Mouse (Mus musculus) CH12.LX (cell line): ENCODE data around the gene Paqr6. TPM values are rescaled to one million over a fixed set of nuclear protein-coding genes. Genes with fewer than 3 reads are reported as not detected.

Experiments
- DNase-seq: peaks from one replicate; pipeline ENCODE4 v3.0.0-alpha.2; 2013; ENCODE audit errors: extremely low read depth
- H3K27ac ChIP-seq: 2 replicates; pipeline ENCODE4 v1.5.1; 2012; ENCODE audit warnings: low read depth, mild to moderate bottlenecking, control low read depth, moderate library complexity; ENCODE audit not compliant: insufficient read depth
- H3K27me3 ChIP-seq: replicated peaks from 2 replicates; pipeline ENCODE3; 2012; ENCODE audit warnings: inconsistent platforms
- H3K36me3 ChIP-seq, 2 experiments: replicated peaks in 1 of 2; 2 replicates each; pipeline versions ENCODE3 to v1.6.1; 2012; ENCODE audit warnings: inconsistent platforms in 1 of 2, low read length in 1 of 2, mild to moderate bottlenecking in 1 of 2, mixed read lengths in 1 of 2, moderate library complexity in 1 of 2; ENCODE audit not compliant: control insufficient read depth in 1 of 2, insufficient read depth in 1 of 2
- H3K4me1 ChIP-seq, 2 experiments: 2 replicates each; pipeline ENCODE4 v1.6.1; 2012; ENCODE audit warnings: inconsistent platforms in 1 of 2, moderate library complexity in 1 of 2; ENCODE audit not compliant: insufficient read depth in 2 of 2, control insufficient read depth in 1 of 2
- H3K4me2 ChIP-seq: 2 replicates; pipeline ENCODE4 v1.6.1; 2012; ENCODE audit warnings: low read depth, mild to moderate bottlenecking, control low read depth; ENCODE audit not compliant: poor library complexity, insufficient read depth, severe bottlenecking
- H3K4me3 ChIP-seq, 3 experiments: fragments of 150-350 bp in 1 of 3; sonication (generic) in 1 of 3; replicated peaks in 1 of 3; 2 replicates each; pipeline versions ENCODE3 to v1.5.1; 2011 to 2012; ENCODE audit warnings: low read depth in 2 of 3, low read length in 2 of 3, mild to moderate bottlenecking in 2 of 3, moderate library complexity in 2 of 3, control low read depth in 1 of 3, improper control_type of control experiment in 1 of 3, inconsistent platforms in 1 of 3, mixed read lengths in 1 of 3; ENCODE audit not compliant: poor library complexity in 1 of 3
- H3K79me2 ChIP-seq: replicated peaks from 2 replicates; pipeline ENCODE4 v1.6.1; 2012; ENCODE audit warnings: mild to moderate bottlenecking, moderate library complexity; ENCODE audit not compliant: control insufficient read depth, poor library complexity, insufficient read depth, severe bottlenecking; ENCODE audit errors: extremely low read depth
- H3K9ac ChIP-seq: 2 replicates; pipeline ENCODE4 v1.6.1; 2012; ENCODE audit warnings: low read depth, mild to moderate bottlenecking, control low read depth, moderate library complexity; ENCODE audit not compliant: insufficient read depth
- H3K9me3 ChIP-seq: replicated peaks from 2 replicates; pipeline ENCODE3; 2012; ENCODE audit warnings: low read length, inconsistent platforms, mixed read lengths
- CHD1 ChIP-seq: IDR thresholded peaks from 2 replicates; pipeline ENCODE4 v1.6.1; 2012; ENCODE audit warnings: low read depth, low read length, improper control_type of control experiment, inconsistent platforms
- ELF1 ChIP-seq: IDR thresholded peaks from 2 replicates; pipeline ENCODE4 v1.6.1; 2014; ENCODE audit warnings: low read depth, mild to moderate bottlenecking, inconsistent platforms, low read length, improper control_type of control experiment
- EP300 ChIP-seq: IDR thresholded peaks from 2 replicates; pipeline ENCODE4 v1.6.1; 2011; ENCODE audit warnings: low read length, improper control_type of control experiment
- ETS1 ChIP-seq: conservative IDR thresholded peaks from 2 replicates; pipeline ENCODE4 v1.6.1; 2012; ENCODE audit warnings: low read depth, mild to moderate bottlenecking, inconsistent platforms, low read length, improper control_type of control experiment, moderate library complexity
- HCFC1 ChIP-seq: IDR thresholded peaks from 2 replicates; pipeline ENCODE4 v1.6.1; 2012; ENCODE audit warnings: low read depth, mild to moderate bottlenecking, inconsistent platforms, low read length, improper control_type of control experiment
- MAZ ChIP-seq: IDR thresholded peaks from 2 replicates; pipeline ENCODE4 v1.6.1; 2012; ENCODE audit warnings: low read depth, mild to moderate bottlenecking, inconsistent platforms, low read length, improper control_type of control experiment, moderate library complexity
- MYC ChIP-seq: IDR thresholded peaks from 2 replicates; pipeline ENCODE4 v1.6.1; 2011; ENCODE audit warnings: low read depth, mild to moderate bottlenecking, improper control_type of control experiment, low read length
- NELFE ChIP-seq: IDR thresholded peaks from 2 replicates; pipeline ENCODE4 v1.6.1; 2011; ENCODE audit warnings: low read depth, low read length, improper control_type of control experiment
- POLR2A ChIP-seq: IDR thresholded peaks from 2 replicates; pipeline ENCODE4 v1.6.1; 2011; ENCODE audit warnings: low read depth, mild to moderate bottlenecking, improper control_type of control experiment, low read length
- POLR2AphosphoS2 ChIP-seq: IDR thresholded peaks from 2 replicates; pipeline ENCODE4 v1.6.1; 2011; ENCODE audit warnings: low read depth, low read length, improper control_type of control experiment
- USF2 ChIP-seq: conservative IDR thresholded peaks from 2 replicates; pipeline ENCODE4 v1.6.1; 2011; ENCODE audit warnings: low read depth, low read length, improper control_type of control experiment
- ZC3H11A ChIP-seq: IDR thresholded peaks from 2 replicates; pipeline ENCODE4 v1.6.1; 2012; ENCODE audit warnings: low read depth, mild to moderate bottlenecking, inconsistent platforms, low read length, improper control_type of control experiment
- ZNF384 ChIP-seq: IDR thresholded peaks from 2 replicates; pipeline ENCODE4 v1.6.1; 2012; ENCODE audit warnings: low read depth, low read length, improper control_type of control experiment, inconsistent platforms
- dilution Hi-C: fragments of 300-500 bp; cut with MboI; formaldehyde crosslinking; loops from 2 replicates; pipeline ENCODE4 v1.14.3; 2020; ENCODE audit warnings: low sequenced_read_pairs; ENCODE audit not compliant: extremely low pct_unique_long_range_greater_than_20kb, extremely low pct_ligation_motif_present
- in situ Hi-C: fragments of 300-500 bp; cut with MboI; formaldehyde crosslinking; loops from 3 replicates; pipeline ENCODE4 v1.14.3; 2019; ENCODE audit warnings: low sequenced_read_pairs, low pct_ligation_motif_present, low pct_unique_long_range_greater_than_20kb, mixed read lengths
- polyA plus RNA-seq: library from polyadenylated mRNA; unstranded; fragments of >175 nt; gene quantifications from 2 replicates; pipeline ENCODE4 v1.2.1, GENCODE M21; 2012; ENCODE audit warnings: low read depth; ENCODE audit not compliant: insufficient read length
- total RNA-seq, 2 experiments: library from RNA; depleted of rRNA; stranded (reverse); fragments of 300-350 nt in 1 of 2; fragments of >200 nt in 1 of 2; gene quantifications; 2 replicates each; pipeline ENCODE4 v1.2.3; 2012 to 2014

Gene Paqr6
- total and polyA plus RNA-seq, 3 experiments, result 0.13 to 0.21 TPM; not detected in 1

GRCm38 (mm10) chr3:88415668-88416067 lies 51.3 kb downstream of the Paqr6 start:
- dilution Hi-C loops, result no loop called here
- H3K27me3 ChIP-seq, result no peaks in the 10 kb centered on the region
- no peak overlapping the region for H3K9ac ChIP-seq
- H3K4me1 ChIP-seq, result peaks cover 0 to 8% of the 10 kb centered on the region in 2 experiments; a peak in 2 of 4 replicates
- H3K4me2 ChIP-seq, result no peak overlapping the region
- TF ChIP-seq ELF1 (no peak), MAZ (no peak)
- H3K36me3 ChIP-seq, result peaks cover 57 to 93% of the 10 kb centered on the region in 2 experiments
- H3K27ac ChIP-seq, result no peak overlapping the region
- H3K4me3 ChIP-seq, result no peak overlapping the region
- H3K79me2 ChIP-seq, result no peaks in the 10 kb centered on the region; the same call in 1 of the 2 replicates
- H3K9me3 ChIP-seq, result no peaks in the 10 kb centered on the region
- in situ Hi-C loops, result no loop called here
- DNase-seq, result no peak

GRCm38 (mm10) chr3:88418016-88418415 lies 53.6 kb downstream of the Paqr6 start:
- peaks cover 2 to 12% of the 10 kb centered on the region in 2 experiments; a peak in 2 of 4 replicates for H3K4me1 ChIP-seq
- H3K36me3 ChIP-seq, result peaks cover 52 to 92% of the 10 kb centered on the region in 2 experiments

More at GRCm38 (mm10) chr3:88418016-88418415, 53.6 kb downstream of the Paqr6 start:
- Histone ChIP-seq H3K27me3 (no peaks in the 10 kb centered on the region), H3K4me3 (no peak overlapping the region), H3K4me2 (no peak overlapping the region), H3K79me2 (peaks cover 7% of the 10 kb centered on the region; the same call in 1 of the 2 replicates), H3K9ac (no peak overlapping the region), H3K9me3 (no peaks in the 10 kb centered on the region), H3K27ac (no peak overlapping the region)
- dilution Hi-C loops, result no loop called here
- no peak for DNase-seq
- TF ChIP-seq ZNF384 (no peak), HCFC1 (no peak), MAZ (no peak), POLR2A (no peak), ETS1 (no peak), EP300 (no peak), POLR2AphosphoS2 (no peak), MYC (no peak), CHD1 (no peak), NELFE (no peak), ZC3H11A (no peak), USF2 (no peak)
- in situ Hi-C loops, result no loop called here

Other genes starting within 250 kb of the Paqr6 start
Only the 20 nearest of the 21 such genes appear.
- gene Mef2d, start 222.2 kb upstream of the Paqr6 start, total RNA-seq (2012; rRNA removed), result 10.9 and 11.0 TPM in 2 replicates
- gene Mef2d, start 222.2 kb upstream of the Paqr6 start, total RNA-seq (2014; rRNA removed), result 4.3 and 4.8 TPM in 2 replicates
- gene Mef2d, start 222.2 kb upstream of the Paqr6 start, polyA plus RNA-seq, result 51.2 and 75.8 TPM in 2 replicates
- 0.08 TPM in 1 of 2 replicates, not detected in the other for gene Rhbg, start 109.9 kb upstream of the Paqr6 start, total RNA-seq (2012; rRNA removed)
- not detected in 2 replicates for gene Rhbg, start 109.9 kb upstream of the Paqr6 start, total RNA-seq (2014; rRNA removed)
- gene Rhbg, start 109.9 kb upstream of the Paqr6 start, polyA plus RNA-seq, result not detected in 2 replicates
- gene Gm38392, start 77.4 kb upstream of the Paqr6 start, total RNA-seq (2012; rRNA removed), result 0.08 TPM in 1 of 2 replicates, not detected in the other
- gene Gm38392, start 77.4 kb upstream of the Paqr6 start, total RNA-seq (2014; rRNA removed), result not detected in 2 replicates
- gene Gm38392, start 77.4 kb upstream of the Paqr6 start, polyA plus RNA-seq, result not detected in 2 replicates
- gene Tsacc, start 67.6 kb upstream of the Paqr6 start, total RNA-seq (2012; rRNA removed), result 9.3 and 9.5 TPM in 2 replicates
- 4.4 and 6.7 TPM in 2 replicates for gene Tsacc, start 67.6 kb upstream of the Paqr6 start, total RNA-seq (2014; rRNA removed)
- gene Tsacc, start 67.6 kb upstream of the Paqr6 start, polyA plus RNA-seq, result 9.1 and 11.3 TPM in 2 replicates
- 755 and 1,009 TPM in 2 replicates for gene Cct3, start 67.5 kb upstream of the Paqr6 start, total RNA-seq (2012; rRNA removed)
- gene Cct3, start 67.5 kb upstream of the Paqr6 start, total RNA-seq (2014; rRNA removed), result 742 and 817 TPM in 2 replicates
- 546 and 579 TPM in 2 replicates for gene Cct3, start 67.5 kb upstream of the Paqr6 start, polyA plus RNA-seq
- gene Glmp, start 39.6 kb upstream of the Paqr6 start, total RNA-seq (2012; rRNA removed), result 67.4 and 75.6 TPM in 2 replicates
- 37.8 and 42.7 TPM in 2 replicates for gene Glmp, start 39.6 kb upstream of the Paqr6 start, total RNA-seq (2014; rRNA removed)
- 134 and 163 TPM in 2 replicates for gene Glmp, start 39.6 kb upstream of the Paqr6 start, polyA plus RNA-seq
- 3.2 and 3.4 TPM in 2 replicates for gene Tmem79, start 28.4 kb upstream of the Paqr6 start, total RNA-seq (2012; rRNA removed)
- 1.0 and 1.6 TPM in 2 replicates for gene Tmem79, start 28.4 kb upstream of the Paqr6 start, total RNA-seq (2014; rRNA removed)
- 3.5 and 3.7 TPM in 2 replicates for gene Tmem79, start 28.4 kb upstream of the Paqr6 start, polyA plus RNA-seq
- 58.3 and 65.9 TPM in 2 replicates for gene Smg5, start 28.3 kb upstream of the Paqr6 start, total RNA-seq (2012; rRNA removed)
- gene Smg5, start 28.3 kb upstream of the Paqr6 start, total RNA-seq (2014; rRNA removed), result 43.7 and 44.8 TPM in 2 replicates
- 77.0 and 81.6 TPM in 2 replicates for gene Smg5, start 28.3 kb upstream of the Paqr6 start, polyA plus RNA-seq
- 0.59 and 1.0 TPM in 2 replicates for gene Bglap3, start 8.2 kb downstream of the Paqr6 start, total RNA-seq (2012; rRNA removed)
- gene Bglap3, start 8.2 kb downstream of the Paqr6 start, total RNA-seq (2014; rRNA removed), result 1.7 and 2.7 TPM in 2 replicates
- 2.0 and 2.1 TPM in 2 replicates for gene Bglap3, start 8.2 kb downstream of the Paqr6 start, polyA plus RNA-seq
- gene Bglap2, start 14.1 kb downstream of the Paqr6 start, total RNA-seq (2012; rRNA removed), result not detected in 2 replicates
- gene Bglap2, start 14.1 kb downstream of the Paqr6 start, total RNA-seq (2014; rRNA removed), result not detected in 2 replicates
- gene Bglap2, start 14.1 kb downstream of the Paqr6 start, polyA plus RNA-seq, result not detected in 2 replicates
- gene Bglap, start 19.9 kb downstream of the Paqr6 start, total RNA-seq (2012; rRNA removed), result not detected in 2 replicates
- gene Bglap, start 19.9 kb downstream of the Paqr6 start, total RNA-seq (2014; rRNA removed), result not detected in 2 replicates
- not detected in 2 replicates for gene Bglap, start 19.9 kb downstream of the Paqr6 start, polyA plus RNA-seq
- gene Pmf1, start 45.7 kb downstream of the Paqr6 start, total RNA-seq (2012; rRNA removed), result 99.1 and 99.9 TPM in 2 replicates
- gene Pmf1, start 45.7 kb downstream of the Paqr6 start, total RNA-seq (2014; rRNA removed), result 102 and 104 TPM in 2 replicates
- gene Pmf1, start 45.7 kb downstream of the Paqr6 start, polyA plus RNA-seq, result 135 and 144 TPM in 2 replicates
- 8.9 and 11.5 TPM in 2 replicates for gene Slc25a44, start 60.6 kb downstream of the Paqr6 start, total RNA-seq (2012; rRNA removed)
- gene Slc25a44, start 60.6 kb downstream of the Paqr6 start, total RNA-seq (2014; rRNA removed), result 12.9 and 13.2 TPM in 2 replicates
- 15.9 and 17.5 TPM in 2 replicates for gene Slc25a44, start 60.6 kb downstream of the Paqr6 start, polyA plus RNA-seq
- 4.5 and 4.7 TPM in 2 replicates for gene Sema4a, start 96.6 kb downstream of the Paqr6 start, total RNA-seq (2012; rRNA removed)
- 2.3 and 3.5 TPM in 2 replicates for gene Sema4a, start 96.6 kb downstream of the Paqr6 start, total RNA-seq (2014; rRNA removed)
- gene Sema4a, start 96.6 kb downstream of the Paqr6 start, polyA plus RNA-seq, result 7.1 and 7.9 TPM in 2 replicates
- 60.7 and 67.7 TPM in 2 replicates for gene Lmna, start 145.4 kb downstream of the Paqr6 start, total RNA-seq (2012; rRNA removed)
- 16.1 and 19.8 TPM in 2 replicates for gene Lmna, start 145.4 kb downstream of the Paqr6 start, total RNA-seq (2014; rRNA removed)
- gene Lmna, start 145.4 kb downstream of the Paqr6 start, polyA plus RNA-seq, result 17.2 and 21.5 TPM in 2 replicates
- gene Mex3a, start 167.8 kb downstream of the Paqr6 start, total RNA-seq (2012; rRNA removed), result 3.4 and 4.9 TPM in 2 replicates
- 0.86 and 1.1 TPM in 2 replicates for gene Mex3a, start 167.8 kb downstream of the Paqr6 start, total RNA-seq (2014; rRNA removed)
- 2.0 and 2.5 TPM in 2 replicates for gene Mex3a, start 167.8 kb downstream of the Paqr6 start, polyA plus RNA-seq
- gene Rab25, start 183.7 kb downstream of the Paqr6 start, total RNA-seq (2012; rRNA removed), result 4.1 and 7.1 TPM in 2 replicates
- 0.76 and 0.79 TPM in 2 replicates for gene Rab25, start 183.7 kb downstream of the Paqr6 start, total RNA-seq (2014; rRNA removed)
- gene Rab25, start 183.7 kb downstream of the Paqr6 start, polyA plus RNA-seq, result 1.8 and 2.0 TPM in 2 replicates
- 73.2 and 96.6 TPM in 2 replicates for gene Lamtor2, start 188.5 kb downstream of the Paqr6 start, total RNA-seq (2012; rRNA removed)
- gene Lamtor2, start 188.5 kb downstream of the Paqr6 start, total RNA-seq (2014; rRNA removed), result 42.3 and 44.0 TPM in 2 replicates
- 56.0 and 83.9 TPM in 2 replicates for gene Lamtor2, start 188.5 kb downstream of the Paqr6 start, polyA plus RNA-seq
- 39.6 and 47.3 TPM in 2 replicates for gene Ubqln4, start 189.2 kb downstream of the Paqr6 start, total RNA-seq (2012; rRNA removed)
- gene Ubqln4, start 189.2 kb downstream of the Paqr6 start, total RNA-seq (2014; rRNA removed), result 22.4 and 22.8 TPM in 2 replicates
- 55.7 and 62.2 TPM in 2 replicates for gene Ubqln4, start 189.2 kb downstream of the Paqr6 start, polyA plus RNA-seq
- gene Ssr2, start 211.3 kb downstream of the Paqr6 start, total RNA-seq (2012; rRNA removed), result 364 and 435 TPM in 2 replicates
- gene Ssr2, start 211.3 kb downstream of the Paqr6 start, total RNA-seq (2014; rRNA removed), result 325 and 377 TPM in 2 replicates
- 307 and 346 TPM in 2 replicates for gene Ssr2, start 211.3 kb downstream of the Paqr6 start, polyA plus RNA-seq